Mouse (Mus musculus) heart, embryonic 13.5 days (tissue): ENCODE measurements at regions not wholly inside any gene's neighbourhood (a gene's known extent, or its start where the extent isn't known, plus 50 kb on each side); places are given as distances from the start of the nearest gene placed in this dataset.
A peak's percentile ranks its signal among the peaks of the same experiment; 100 is the strongest.

ENCODE experiments used
- ATAC-seq: fragments of 200-750 bp; cut with Nextera tagmentation; 2 replicates; pipeline ENCODE4 v1.8.0; 2017; ENCODE audit warnings: moderate TSS enrichment; ENCODE audit not compliant: insufficient number of reproducible peaks, low FRiP score, low TSS enrichment; ENCODE audit errors: extremely low read depth
- H3K27ac ChIP-seq: fragments of 300-500 bp; sonication (generic); replicated peaks from 2 replicates; pipeline ENCODE4 v1.5.1; 2015; ENCODE audit warnings: moderate library complexity, mild to moderate bottlenecking, inconsistent platforms
- H3K27me3 ChIP-seq: fragments of 300-500 bp; sonication (generic); replicated peaks from 2 replicates; pipeline ENCODE4 v1.6.1; 2015; ENCODE audit warnings: mild to moderate bottlenecking, inconsistent platforms
- H3K36me3 ChIP-seq: fragments of 300-500 bp; sonication (generic); 2 replicates; pipeline ENCODE4 v1.6.1; 2015; ENCODE audit warnings: mild to moderate bottlenecking, inconsistent platforms
- H3K4me1 ChIP-seq: fragments of 300-500 bp; sonication (generic); 2 replicates; pipeline ENCODE4 v1.6.1; 2015; ENCODE audit warnings: inconsistent platforms
- H3K4me2 ChIP-seq: fragments of 300-500 bp; sonication (generic); 2 replicates; pipeline ENCODE4 v1.6.1; 2015; ENCODE audit warnings: inconsistent platforms, mild to moderate bottlenecking, moderate library complexity
- H3K4me3 ChIP-seq: fragments of 300-500 bp; sonication (generic); 2 replicates; pipeline ENCODE4 v1.5.1; 2015; ENCODE audit warnings: moderate library complexity, mild to moderate bottlenecking, inconsistent platforms
- H3K9ac ChIP-seq: fragments of 300-500 bp; sonication (generic); 2 replicates; pipeline ENCODE4 v1.6.1; 2015; ENCODE audit warnings: inconsistent platforms, mild to moderate bottlenecking, moderate library complexity
- H3K9me3 ChIP-seq: fragments of 300-500 bp; sonication (generic); 2 replicates; pipeline ENCODE4 v1.6.1; 2016; ENCODE audit warnings: inconsistent platforms
- WGBS: fragments of 180-500 bp; shearing (Covaris S2); methylation state at CpG from one replicate; pipeline ENCODE4 v1.1.7; 2015; ENCODE audit warnings: mixed read lengths; 5-methylcytosine and 5-hydroxymethylcytosine counted together

DNA sequence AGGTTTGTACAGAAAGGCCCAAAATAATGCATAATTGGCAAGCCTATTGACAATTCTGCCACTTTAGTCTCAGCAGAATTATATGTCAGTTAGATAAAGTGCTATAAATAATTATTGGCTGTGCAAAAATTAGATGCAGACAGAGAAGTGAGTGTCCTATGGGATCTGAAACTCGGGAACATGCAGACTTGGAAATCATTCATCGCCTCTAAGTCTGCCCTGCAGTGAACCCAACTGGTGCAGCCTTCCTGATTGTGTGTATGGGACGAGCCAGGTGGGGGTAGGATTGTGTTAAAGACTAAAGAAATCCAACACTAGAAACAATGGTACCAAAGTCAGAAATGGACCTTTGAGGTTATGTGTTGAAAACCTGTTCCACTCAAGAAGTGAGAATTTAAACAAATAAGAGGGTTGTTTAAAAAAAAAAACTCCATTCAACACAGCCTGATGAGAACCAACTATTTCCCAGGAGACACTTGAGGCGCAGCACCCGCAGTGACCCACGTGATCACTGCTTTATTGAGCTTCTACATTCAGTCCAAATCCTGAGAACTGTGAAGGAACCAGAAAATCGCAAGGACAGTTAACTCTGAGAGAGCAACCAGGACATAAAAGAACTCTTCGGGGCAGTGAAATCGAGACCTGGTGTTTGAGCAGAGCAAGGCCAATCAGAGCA is 57.4 kb upstream of the Acsl1 start:
- peak overlapping the region; percentile 41; the same call in 1 of the 2 replicates for H3K27ac ChIP-seq
- ATAC-seq = no peak
- H3K4me2 ChIP-seq = no peak overlapping the region

DNA sequence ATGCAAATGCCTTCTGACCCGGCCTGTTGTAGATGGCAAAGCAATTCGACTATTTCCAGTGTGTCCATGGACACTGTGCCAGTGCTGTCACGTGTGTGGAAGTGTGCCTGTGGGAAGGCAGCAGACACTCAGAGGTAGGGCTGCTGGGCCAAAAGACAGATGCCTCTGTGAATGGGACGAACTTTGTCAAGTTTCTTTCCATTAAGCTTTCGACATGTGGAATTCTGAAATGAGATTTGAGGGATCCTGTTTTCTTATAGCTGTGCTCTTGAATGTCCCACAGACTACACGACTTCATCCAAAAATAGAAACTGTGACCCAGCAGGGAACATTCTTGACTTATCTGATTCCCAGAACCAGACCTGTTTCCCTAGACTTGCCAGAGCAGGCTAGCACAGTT is 56.0 kb upstream of the Acsl1 start:
- no peak for ATAC-seq
- H3K27me3 ChIP-seq = no peaks in the 10 kb centered on the region
- H3K27ac ChIP-seq = peak overlapping the region; percentile 88
- no peak overlapping the region for H3K9ac ChIP-seq
- H3K36me3 ChIP-seq = no peaks in the 10 kb centered on the region
- peaks cover 25% of the 10 kb centered on the region for H3K4me1 ChIP-seq
- 26% methylated on average over 6 of the region's 6 CpGs for WGBS
- H3K4me2 ChIP-seq = no peak overlapping the region
- H3K4me3 ChIP-seq = no peak overlapping the region
- peaks cover 8% of the 10 kb centered on the region; the same call in 1 of the 2 replicates for H3K9me3 ChIP-seq

More for the DNA sequence above, 57.4 kb upstream of the Acsl1 start:
- 71% methylated on average over 9 of the region's 9 CpGs for WGBS
- Histone ChIP-seq H3K4me1 (peaks cover 25% of the 10 kb centered on the region), H3K9ac (no peak overlapping the region), H3K9me3 (peaks cover 8% of the 10 kb centered on the region; the same call in 1 of the 2 replicates), H3K4me3 (no peak overlapping the region), H3K27me3 (no peaks in the 10 kb centered on the region), H3K36me3 (no peaks in the 10 kb centered on the region)

DNA sequence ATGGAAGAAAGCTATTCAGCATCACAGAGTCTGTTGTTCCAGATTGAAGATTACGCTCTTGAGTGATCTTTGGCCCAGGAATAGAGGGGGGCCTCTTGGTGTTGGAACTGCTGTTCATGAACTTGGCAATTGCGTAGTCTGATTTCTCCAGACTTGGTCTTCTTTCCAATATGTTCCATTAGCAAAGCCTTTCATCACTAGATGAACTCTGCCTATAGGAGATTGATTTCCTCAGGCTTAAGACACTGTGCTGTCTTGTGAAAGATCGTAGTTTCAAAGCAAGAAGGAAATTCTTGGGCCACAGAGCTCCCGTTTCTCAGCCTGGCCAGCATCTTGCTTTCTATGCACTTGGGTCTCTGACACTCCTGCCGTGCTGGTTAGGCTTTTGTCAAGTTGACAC is 51.4 kb upstream of the Acsl1 start:
- no peak overlapping the region for H3K27ac ChIP-seq
- 0 out of 2 replicates have a peak, but pooled peaks cover 8% of the 10 kb centered on the region for H3K9me3 ChIP-seq
- H3K4me3 ChIP-seq = no peak overlapping the region
- no peak overlapping the region for H3K4me2 ChIP-seq
- H3K27me3 ChIP-seq = no peaks in the 10 kb centered on the region
- no peaks in the 10 kb centered on the region for H3K36me3 ChIP-seq
- H3K4me1 ChIP-seq = peaks cover 30% of the 10 kb centered on the region
- WGBS = 78% methylated on average over 5 of the region's 5 CpGs
- no peak overlapping the region for H3K9ac ChIP-seq
- no peak for ATAC-seq

GRCm38 (mm10) chr8:46420476-46420875 is 50.4 kb upstream of the Acsl1 start:
- Histone ChIP-seq H3K27ac (no peak overlapping the region), H3K9me3 (0 out of 2 replicates have a peak, but pooled peaks cover 6% of the 10 kb centered on the region), H3K36me3 (no peaks in the 10 kb centered on the region), H3K4me1 (peaks cover 19% of the 10 kb centered on the region), H3K27me3 (no peaks in the 10 kb centered on the region), H3K4me3 (no peak overlapping the region), H3K9ac (no peak overlapping the region), H3K4me2 (no peak overlapping the region)
- 86% methylated on average over 8 of the region's 8 CpGs for WGBS
- no peak for ATAC-seq
